Mouse (Mus musculus): ENCODE data around the gene Adamts17. TPM values are rescaled to one million over a fixed set of nuclear protein-coding genes. Genes with fewer than 3 reads are reported as not detected.

The Adamts17 gene
- polyA plus RNA-seq, 1 experiment from 2014 or later = 6.2 TPM

DNA sequence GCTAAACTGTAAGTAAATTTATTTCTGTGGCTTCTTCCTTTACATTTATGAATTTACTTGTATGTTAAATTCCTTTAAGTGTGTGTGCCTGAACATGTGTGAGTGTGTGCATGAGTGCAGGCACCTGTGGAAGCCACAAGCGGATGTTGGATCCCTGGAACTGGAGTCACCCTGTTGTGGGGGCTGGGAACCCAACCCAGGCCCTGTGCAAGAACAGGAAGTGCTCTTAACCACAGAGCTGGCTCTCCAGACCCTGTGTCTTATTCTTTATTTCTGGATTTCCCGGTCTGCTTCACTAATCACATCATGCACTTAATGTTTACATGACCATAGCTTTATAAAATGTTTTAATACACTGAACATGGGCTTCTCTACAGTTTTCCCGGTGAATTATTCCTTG is 180.4 kb downstream of the Adamts17 start:
- H3K9me3 ChIP-seq (ENCODE audit: control insufficient read depth, low read length) = no peaks in the 10 kb centered on the region
- no peaks in the 10 kb centered on the region for H3K36me3 ChIP-seq (ENCODE audit: control insufficient read depth, insufficient read depth, low read length)
- H3K4me1 ChIP-seq (ENCODE audit: control insufficient read depth, insufficient read depth, low read length) = no peaks in the 10 kb centered on the region
- WGBS = 92% methylated on average over 3 of the region's 3 CpGs
- H3K27ac ChIP-seq (ENCODE audit: low read depth, low read length) = no peak overlapping the region
- no peak overlapping the region for H3K9ac ChIP-seq (replicated peaks; ENCODE audit: low read depth, low read length)
- no peak overlapping the region for H3K4me3 ChIP-seq (ENCODE audit: low read depth, low read length)
- H3K4me2 ChIP-seq (ENCODE audit: low read depth, low read length) = no peak overlapping the region
- no peaks in the 10 kb centered on the region for H3K27me3 ChIP-seq (ENCODE audit: control insufficient read depth, insufficient read depth, low read length)
- no peak for ATAC-seq (ENCODE audit: low read depth)

DNA sequence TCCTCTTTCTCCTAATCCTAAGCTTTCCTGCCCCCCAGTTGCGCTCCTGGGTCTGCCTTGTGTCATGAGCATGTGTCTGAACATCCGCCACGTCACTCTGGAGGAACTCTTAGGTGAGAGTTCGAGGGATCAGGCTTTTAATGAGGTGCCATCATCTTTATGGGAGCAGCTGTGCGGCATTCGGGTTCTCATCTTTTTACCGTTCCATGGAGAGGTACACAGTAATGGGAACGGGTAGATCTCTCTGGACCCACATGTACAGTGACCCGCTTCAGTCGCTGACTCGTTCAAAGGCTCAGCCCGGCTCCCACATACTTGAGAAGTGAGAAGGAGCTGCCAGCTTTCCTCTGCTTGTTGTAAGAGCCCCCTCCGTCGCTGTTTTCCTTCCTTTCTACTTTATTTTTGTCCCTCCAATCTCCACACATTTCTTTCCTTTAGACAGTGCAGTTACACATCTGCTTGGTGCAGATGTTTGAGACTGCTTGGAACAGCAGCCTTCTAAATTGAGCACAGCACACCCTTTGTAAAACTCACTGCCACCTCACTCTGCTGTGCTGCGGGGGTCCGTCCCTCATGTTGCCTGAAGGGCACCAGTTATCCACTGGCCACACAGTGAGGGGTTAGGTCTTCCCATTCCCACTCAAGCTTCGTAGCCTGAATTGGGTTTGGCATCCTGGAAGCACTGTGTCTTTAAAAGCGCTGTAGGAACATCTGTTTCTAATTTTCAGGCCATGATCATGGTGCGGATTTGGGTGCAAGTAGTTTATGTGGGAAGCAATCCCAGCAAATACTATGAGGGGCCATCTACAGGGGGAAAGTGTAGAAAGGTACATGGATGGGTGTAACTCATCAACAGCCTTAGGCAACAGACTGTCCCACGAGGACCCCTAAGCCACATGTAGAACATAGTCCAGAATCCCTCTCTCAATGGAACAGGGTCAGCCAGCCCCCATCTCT is 186.9 kb downstream of the Adamts17 start:
- 83% methylated on average over 20 of the region's 20 CpGs for WGBS
- Histone ChIP-seq H3K9me3 (ENCODE audit: control insufficient read depth, low read length) (no peaks in the 10 kb centered on the region), H3K4me3 (ENCODE audit: low read depth, low read length) (no peak overlapping the region), H3K27ac (ENCODE audit: low read depth, low read length) (no peak overlapping the region), H3K9ac (replicated peaks; ENCODE audit: low read depth, low read length) (no peak overlapping the region), H3K36me3 (ENCODE audit: control insufficient read depth, insufficient read depth, low read length) (no peaks in the 10 kb centered on the region), H3K4me1 (ENCODE audit: control insufficient read depth, insufficient read depth, low read length) (no peaks in the 10 kb centered on the region), H3K27me3 (ENCODE audit: control insufficient read depth, insufficient read depth, low read length) (no peaks in the 10 kb centered on the region), H3K4me2 (ENCODE audit: low read depth, low read length) (no peak overlapping the region)
- ATAC-seq (ENCODE audit: low read depth) = no peak

DNA sequence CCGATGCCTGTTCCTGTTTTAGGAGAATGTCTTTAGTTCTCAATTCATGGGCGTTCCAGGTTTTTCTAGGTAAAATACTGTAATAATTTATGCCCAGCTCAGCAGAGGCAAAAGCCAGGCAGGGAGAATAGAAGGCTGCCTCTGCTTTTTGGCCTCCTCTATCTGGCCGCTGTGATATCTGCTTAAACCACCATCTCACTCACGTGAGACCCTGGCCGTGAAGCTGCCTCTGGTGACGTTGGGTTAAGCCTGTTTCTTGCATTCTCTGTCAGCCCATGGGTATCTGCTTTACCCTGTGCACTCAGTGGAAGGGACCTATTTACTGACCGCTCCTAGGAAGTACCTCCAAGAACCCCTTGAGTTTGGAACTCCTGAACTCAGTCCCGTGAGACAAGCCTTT is 187.7 kb downstream of the Adamts17 start:
- H3K4me1 ChIP-seq (ENCODE audit: control insufficient read depth, insufficient read depth, low read length) = no peaks in the 10 kb centered on the region
- no peak overlapping the region for H3K4me2 ChIP-seq (ENCODE audit: low read depth, low read length)
- ATAC-seq (ENCODE audit: low read depth) = no peak
- no peaks in the 10 kb centered on the region for H3K9me3 ChIP-seq (ENCODE audit: control insufficient read depth, low read length)
- no peaks in the 10 kb centered on the region for H3K27me3 ChIP-seq (ENCODE audit: control insufficient read depth, insufficient read depth, low read length)
- H3K4me3 ChIP-seq (ENCODE audit: low read depth, low read length) = no peak overlapping the region
- no peak overlapping the region for H3K9ac ChIP-seq (replicated peaks; ENCODE audit: low read depth, low read length)
- H3K36me3 ChIP-seq (ENCODE audit: control insufficient read depth, insufficient read depth, low read length) = no peaks in the 10 kb centered on the region
- no peak overlapping the region for H3K27ac ChIP-seq (ENCODE audit: low read depth, low read length)
- WGBS = 92% methylated on average over 8 of the region's 8 CpGs

DNA sequence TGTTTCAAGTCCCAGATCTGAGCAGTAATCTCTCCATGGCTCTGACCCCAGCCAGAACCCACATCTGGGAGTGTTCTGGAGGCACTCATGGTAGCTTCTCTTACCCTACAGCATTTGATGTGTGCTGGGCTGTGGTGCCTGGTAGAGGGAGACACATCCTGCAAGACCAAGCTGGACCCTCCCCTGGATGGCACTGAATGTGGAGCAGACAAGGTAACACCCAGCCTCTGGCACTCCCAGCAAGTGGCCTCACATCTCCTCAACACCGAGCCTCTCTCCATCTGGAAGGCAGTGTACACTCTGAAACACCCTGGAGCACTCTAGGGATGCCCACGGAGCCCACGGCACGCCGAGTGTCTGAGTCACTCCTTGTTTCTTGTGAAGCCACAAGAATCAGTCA is 188.2 kb downstream of the Adamts17 start:
- Histone ChIP-seq H3K4me1 (ENCODE audit: control insufficient read depth, insufficient read depth, low read length) (no peaks in the 10 kb centered on the region), H3K27me3 (ENCODE audit: control insufficient read depth, insufficient read depth, low read length) (no peaks in the 10 kb centered on the region), H3K4me2 (ENCODE audit: low read depth, low read length) (no peak overlapping the region), H3K9ac (replicated peaks; ENCODE audit: low read depth, low read length) (no peak overlapping the region), H3K36me3 (ENCODE audit: control insufficient read depth, insufficient read depth, low read length) (no peaks in the 10 kb centered on the region), H3K27ac (ENCODE audit: low read depth, low read length) (no peak overlapping the region), H3K9me3 (ENCODE audit: control insufficient read depth, low read length) (no peaks in the 10 kb centered on the region), H3K4me3 (ENCODE audit: low read depth, low read length) (no peak overlapping the region)
- ATAC-seq (ENCODE audit: low read depth) = no peak
- WGBS = 96% methylated on average over 5 of the region's 5 CpGs

DNA sequence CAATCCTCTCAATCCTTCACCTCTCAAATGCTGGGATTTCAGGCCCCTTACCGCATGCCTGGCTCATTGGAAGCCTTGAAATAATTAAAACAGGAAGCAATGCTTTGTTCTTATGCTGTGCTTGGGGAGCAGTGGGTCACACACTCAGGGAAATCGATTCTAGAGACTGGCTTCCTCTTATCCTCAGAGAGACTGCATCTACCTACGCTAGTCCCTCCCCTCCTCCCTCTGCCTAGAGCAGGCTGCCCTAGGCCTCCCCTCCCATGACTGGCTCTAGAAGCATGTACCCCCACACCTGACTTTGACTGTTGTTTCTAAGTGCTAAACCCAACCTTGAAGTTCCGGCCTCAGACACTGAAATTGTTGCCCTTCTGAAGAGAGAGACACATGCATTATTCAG is 189.4 kb downstream of the Adamts17 start:
- ATAC-seq (ENCODE audit: low read depth) = no peak
- WGBS = 79% methylated on average over 4 of the region's 4 CpGs

DNA sequence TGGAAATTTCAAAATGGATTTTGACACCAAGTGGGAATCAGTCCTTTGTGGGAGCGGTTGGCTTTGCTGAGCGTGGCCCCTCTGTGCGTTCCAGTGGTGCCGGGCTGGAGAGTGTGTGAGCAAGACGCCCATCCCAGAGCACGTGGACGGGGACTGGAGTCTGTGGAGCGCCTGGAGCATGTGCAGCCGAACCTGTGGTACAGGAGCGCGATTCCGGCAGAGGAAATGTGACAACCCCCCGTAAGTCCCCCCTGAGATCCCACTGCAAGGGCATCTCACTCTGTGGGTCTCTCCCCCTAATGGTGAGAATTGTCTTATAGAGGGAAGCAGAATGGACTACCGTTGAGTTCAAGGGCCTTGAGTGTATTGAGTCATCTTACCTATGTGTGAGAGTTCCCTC is 189.9 kb downstream of the Adamts17 start:
- Histone ChIP-seq H3K27ac (ENCODE audit: low read depth, low read length) (no peak overlapping the region), H3K9me3 (ENCODE audit: control insufficient read depth, low read length) (no peaks in the 10 kb centered on the region), H3K4me3 (ENCODE audit: low read depth, low read length) (no peak overlapping the region), H3K36me3 (ENCODE audit: control insufficient read depth, insufficient read depth, low read length) (no peaks in the 10 kb centered on the region), H3K9ac (replicated peaks; ENCODE audit: low read depth, low read length) (no peak overlapping the region), H3K4me1 (ENCODE audit: control insufficient read depth, insufficient read depth, low read length) (no peaks in the 10 kb centered on the region), H3K27me3 (ENCODE audit: control insufficient read depth, insufficient read depth, low read length) (no peaks in the 10 kb centered on the region), H3K4me2 (ENCODE audit: low read depth, low read length) (no peak overlapping the region)
- WGBS = 95% methylated on average over 14 of the region's 14 CpGs
- no peak for ATAC-seq (ENCODE audit: low read depth)

More for the DNA sequence above, 189.4 kb downstream of the Adamts17 start:
- H3K9me3 ChIP-seq (ENCODE audit: control insufficient read depth, low read length) = no peaks in the 10 kb centered on the region
- no peak overlapping the region for H3K9ac ChIP-seq (replicated peaks; ENCODE audit: low read depth, low read length)
- no peak overlapping the region for H3K27ac ChIP-seq (ENCODE audit: low read depth, low read length)
- H3K4me1 ChIP-seq (ENCODE audit: control insufficient read depth, insufficient read depth, low read length) = no peaks in the 10 kb centered on the region
- H3K36me3 ChIP-seq (ENCODE audit: control insufficient read depth, insufficient read depth, low read length) = no peaks in the 10 kb centered on the region
- no peak overlapping the region for H3K4me2 ChIP-seq (ENCODE audit: low read depth, low read length)
- no peak overlapping the region for H3K4me3 ChIP-seq (ENCODE audit: low read depth, low read length)
- no peaks in the 10 kb centered on the region for H3K27me3 ChIP-seq (ENCODE audit: control insufficient read depth, insufficient read depth, low read length)

DNA sequence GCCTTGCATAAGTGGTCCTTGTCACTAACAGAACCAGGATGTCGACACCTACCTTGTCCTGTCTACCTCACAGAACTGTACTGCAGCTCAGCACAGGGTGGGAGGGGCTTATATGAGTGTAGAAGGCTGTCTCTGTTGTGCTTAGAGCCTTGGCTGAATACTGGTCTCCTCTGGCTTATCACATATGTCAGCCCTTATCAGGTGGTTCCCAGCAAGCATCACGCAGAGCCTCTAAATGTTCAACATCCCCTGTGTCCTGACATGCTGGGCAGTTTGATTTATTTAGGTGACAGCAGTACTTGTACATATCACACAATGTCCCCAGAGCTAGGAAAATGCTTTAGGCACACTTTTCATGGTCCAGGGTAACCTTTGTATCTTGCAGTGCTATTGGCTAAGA is 191.7 kb downstream of the Adamts17 start:
- H3K9ac ChIP-seq (replicated peaks; ENCODE audit: low read depth, low read length) = no peak overlapping the region
- H3K9me3 ChIP-seq (ENCODE audit: control insufficient read depth, low read length) = no peaks in the 10 kb centered on the region
- no peak for ATAC-seq (ENCODE audit: low read depth)
- no peak overlapping the region for H3K27ac ChIP-seq (ENCODE audit: low read depth, low read length)
- 87% methylated on average over 2 of the region's 2 CpGs for WGBS
- no peaks in the 10 kb centered on the region for H3K27me3 ChIP-seq (ENCODE audit: control insufficient read depth, insufficient read depth, low read length)
- H3K4me1 ChIP-seq (ENCODE audit: control insufficient read depth, insufficient read depth, low read length) = no peaks in the 10 kb centered on the region
- no peak overlapping the region for H3K4me3 ChIP-seq (ENCODE audit: low read depth, low read length)
- no peak overlapping the region for H3K4me2 ChIP-seq (ENCODE audit: low read depth, low read length)
- H3K36me3 ChIP-seq (ENCODE audit: control insufficient read depth, insufficient read depth, low read length) = no peaks in the 10 kb centered on the region

DNA sequence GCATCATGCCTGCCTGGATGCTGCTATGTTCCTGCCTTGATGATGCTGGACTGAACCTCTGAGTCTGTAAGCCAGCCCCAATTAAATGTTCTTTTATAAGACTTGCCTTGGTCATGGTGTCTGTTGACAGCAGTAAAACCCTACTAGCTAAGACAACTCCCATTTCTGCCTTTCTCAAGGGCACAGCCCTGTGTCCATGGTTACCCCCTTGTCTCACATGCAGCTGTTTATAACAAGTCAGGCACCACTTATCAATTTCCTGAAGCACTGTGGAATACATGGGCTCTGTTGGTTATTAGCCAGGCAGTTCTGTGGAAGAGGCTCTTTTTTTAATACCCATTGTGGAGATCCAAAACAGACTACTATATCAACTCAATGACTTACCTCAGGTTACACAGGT is 193.1 kb downstream of the Adamts17 start:
- no peak overlapping the region for H3K4me3 ChIP-seq (ENCODE audit: low read depth, low read length)
- H3K27me3 ChIP-seq (ENCODE audit: control insufficient read depth, insufficient read depth, low read length) = no peaks in the 10 kb centered on the region
- H3K27ac ChIP-seq (ENCODE audit: low read depth, low read length) = no peak overlapping the region
- H3K4me1 ChIP-seq (ENCODE audit: control insufficient read depth, insufficient read depth, low read length) = no peaks in the 10 kb centered on the region
- H3K9ac ChIP-seq (replicated peaks; ENCODE audit: low read depth, low read length) = no peak overlapping the region
- no peak for ATAC-seq (ENCODE audit: low read depth)
- H3K4me2 ChIP-seq (ENCODE audit: low read depth, low read length) = no peak overlapping the region
- no peaks in the 10 kb centered on the region for H3K36me3 ChIP-seq (ENCODE audit: control insufficient read depth, insufficient read depth, low read length)
- no peaks in the 10 kb centered on the region for H3K9me3 ChIP-seq (ENCODE audit: control insufficient read depth, low read length)

DNA sequence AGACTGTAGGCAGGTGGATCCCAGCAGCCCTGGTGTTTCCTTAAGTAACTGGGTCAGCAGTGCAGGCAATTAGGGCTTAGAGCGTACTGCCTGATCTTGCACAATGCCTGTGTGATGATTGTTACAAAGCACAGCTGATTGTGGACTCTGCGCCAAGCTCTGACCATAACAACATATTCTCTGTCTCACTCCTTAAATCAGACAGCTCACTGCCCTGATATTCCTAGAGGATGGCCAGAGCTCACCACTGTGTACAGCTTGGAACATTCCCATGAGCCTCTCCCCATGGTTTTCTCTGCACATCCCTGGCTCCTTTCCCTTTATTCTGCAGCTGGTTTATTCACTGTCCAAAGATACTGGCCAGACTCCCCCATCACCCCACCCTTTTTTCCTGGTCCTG is 194.8 kb downstream of the Adamts17 start:
- no peaks in the 10 kb centered on the region for H3K27me3 ChIP-seq (ENCODE audit: control insufficient read depth, insufficient read depth, low read length)
- H3K9me3 ChIP-seq (ENCODE audit: control insufficient read depth, low read length) = no peaks in the 10 kb centered on the region
- WGBS = 90% methylated on average over 2 of the region's 2 CpGs
- H3K4me3 ChIP-seq (ENCODE audit: low read depth, low read length) = no peak overlapping the region
- H3K4me2 ChIP-seq (ENCODE audit: low read depth, low read length) = no peak overlapping the region
- H3K9ac ChIP-seq (replicated peaks; ENCODE audit: low read depth, low read length) = no peak overlapping the region
- no peak overlapping the region for H3K27ac ChIP-seq (ENCODE audit: low read depth, low read length)
- H3K4me1 ChIP-seq (ENCODE audit: control insufficient read depth, insufficient read depth, low read length) = no peaks in the 10 kb centered on the region
- no peak for ATAC-seq (ENCODE audit: low read depth)
- H3K36me3 ChIP-seq (ENCODE audit: control insufficient read depth, insufficient read depth, low read length) = no peaks in the 10 kb centered on the region
